In the genomic region with DNA sequence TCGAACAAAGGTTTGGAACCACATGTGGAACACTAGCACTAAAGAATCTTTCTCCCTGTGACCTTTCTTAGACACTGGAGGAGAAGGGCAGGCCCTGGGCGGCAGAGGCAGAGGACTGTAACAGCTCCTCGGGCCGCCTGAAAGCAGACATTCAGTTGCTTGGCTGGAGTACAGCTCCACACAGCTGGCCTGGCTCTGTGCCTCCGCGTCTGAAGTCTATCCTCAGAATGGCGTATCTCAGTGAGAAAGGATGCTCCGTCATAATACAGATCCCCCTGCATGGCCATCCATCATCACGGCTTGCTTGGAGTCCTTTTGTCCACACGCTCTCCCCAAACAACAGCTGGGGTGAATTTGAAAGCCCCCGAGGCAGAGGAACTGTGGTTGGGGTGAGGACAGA, we compare ENCODE assay signal across 11 mouse cellular contexts. TPM values are rescaled to one million over a fixed set of nuclear protein-coding genes. Genes with fewer than 3 reads are reported as not detected.
A peak's percentile ranks its signal among the peaks of the same experiment; 100 is the strongest.
DNase-seq lines count a peak whose midpoint lies in the region; ATAC-seq lines count a peak whose summit lies in the region.
"Had no signal": no experiment of that assay in that cellular context is flagged by ENCODE, and none has a peak within 500 bp of the region (broad histone marks: within the 10 kb centered on the region; RNA-seq: fewer than 3 reads in every experiment).

No protein-coding gene starts in this region.

- 16% methylated on average over 11 of the region's 11 CpGs for WGBS in embryonic facial prominence, embryonic 14.5 days
- WGBS in kidney, embryonic 16.5 days = 43% methylated on average over 11 of the region's 11 CpGs
- WGBS in limb, embryonic 13.5 days = 49% methylated on average over 11 of the region's 11 CpGs

- H3K4me3 ChIP-seq in embryonic facial prominence, embryonic 14.5 days (ENCODE audit: low read depth, low read length) = no peak overlapping the region
- H3K4me3 ChIP-seq in kidney, embryonic 16.5 days (ENCODE audit: low read length) = no peak overlapping the region
- no peak overlapping the region for H3K4me3 ChIP-seq in limb, embryonic 13.5 days

- peaks cover 40% of the 10 kb centered on the region for H3K4me1 ChIP-seq in embryonic facial prominence, embryonic 14.5 days (ENCODE audit: control insufficient read depth, insufficient read depth, low read length)
- H3K4me1 ChIP-seq in kidney, embryonic 16.5 days (ENCODE audit: insufficient read depth, low read length) = peaks cover 20% of the 10 kb centered on the region
- H3K4me1 ChIP-seq in limb, embryonic 13.5 days = peaks cover 47% of the 10 kb centered on the region

- no peaks in the 10 kb centered on the region for H3K36me3 ChIP-seq in embryonic facial prominence, embryonic 14.5 days (ENCODE audit: control insufficient read depth, insufficient read depth, low read length)
- H3K36me3 ChIP-seq in kidney, embryonic 16.5 days (ENCODE audit: insufficient read depth, low read length) = no peaks in the 10 kb centered on the region
- H3K36me3 ChIP-seq in limb, embryonic 13.5 days = 0 out of 2 replicates have a peak, but pooled peaks cover 5% of the 10 kb centered on the region

- 0 out of 2 replicates have a peak overlapping the region, but pooled peaks have one; percentile 5 for H3K4me2 ChIP-seq in embryonic facial prominence, embryonic 14.5 days (ENCODE audit: low read depth, low read length)
- H3K4me2 ChIP-seq in kidney, embryonic 16.5 days (replicated peaks; ENCODE audit: low read depth, low read length) = no peak overlapping the region
- no peak overlapping the region for H3K4me2 ChIP-seq in limb, embryonic 13.5 days (replicated peaks)

- H3K27ac ChIP-seq in embryonic facial prominence, embryonic 14.5 days (replicated peaks; ENCODE audit: low read depth, low read length) = peak overlapping the region; percentile 70; the same call in 1 of the 2 replicates
- no peak overlapping the region for H3K27ac ChIP-seq in kidney, embryonic 16.5 days (ENCODE audit: low read length)
- H3K27ac ChIP-seq in limb, embryonic 13.5 days = no peak overlapping the region; the same call in 1 of the 2 replicates

- H3K27me3 ChIP-seq in embryonic facial prominence, embryonic 14.5 days (replicated peaks; ENCODE audit: control insufficient read depth, insufficient read depth, low read length) = no peaks in the 10 kb centered on the region
- H3K27me3 ChIP-seq in kidney, embryonic 16.5 days (ENCODE audit: insufficient read depth, low read length) = no peaks in the 10 kb centered on the region
- H3K27me3 ChIP-seq in limb, embryonic 13.5 days = no peaks in the 10 kb centered on the region

- H3K9me3 ChIP-seq in embryonic facial prominence, embryonic 14.5 days (ENCODE audit: control insufficient read depth, low read length) = no peaks in the 10 kb centered on the region
- H3K9me3 ChIP-seq in kidney, embryonic 16.5 days (ENCODE audit: low read length) = no peaks in the 10 kb centered on the region
- H3K9me3 ChIP-seq in limb, embryonic 13.5 days = no peaks in the 10 kb centered on the region

- ATAC-seq in embryonic facial prominence, embryonic 14.5 days (ENCODE audit: low read depth) = peak; percentile 81
- ATAC-seq in kidney, embryonic 16.5 days (ENCODE audit: low FRiP score, low TSS enrichment) = peak; percentile 73; the same call in 1 of the 2 replicates
- ATAC-seq in limb, embryonic 13.5 days (ENCODE audit: low FRiP score, low read depth) = peak; percentile 57; the same call in 1 of the 2 replicates
- ATAC-seq in megakaryocyte, adult 5-6 weeks (ENCODE audit: poor library complexity, severe bottlenecking) = no peak

- DNase-seq in cerebellum, adult 18-20 months = peak; percentile 18 to 20
- DNase-seq in cerebellum, adult 9-11 months = no peak
- DNase-seq in embryonic facial prominence, embryonic 14.5 days (ENCODE audit: low spot score) = peak; percentile 91
- peak; percentile 59 to 74 for DNase-seq in heart, adult 9 months (ENCODE audit: low spot score in 2 of 2)
- DNase-seq in ovary, postnatal 10 days (ENCODE audit: low spot score) = peak; percentile 66

- no peak overlapping the region for H3K9ac ChIP-seq in embryonic facial prominence, embryonic 14.5 days (ENCODE audit: low read depth, low read length)
- no peak overlapping the region for H3K9ac ChIP-seq in kidney, embryonic 16.5 days (replicated peaks; ENCODE audit: low read length)
- no peak overlapping the region for H3K9ac ChIP-seq in limb, embryonic 13.5 days

RNA-seq across cellular contexts. Expression of gene Zfp957, which starts 41.0 kb away (rescaled TPM):
- not detected in 2 replicates for polyA plus RNA-seq in embryonic facial prominence, embryonic 14.5 days (2014; fragmentation: Nextera tagmentation; extraction: Ambion mirVana)
- polyA plus RNA-seq in kidney, embryonic 16.5 days (2015; fragmentation: Nextera tagmentation; extraction: Ambion mirVana) = not detected in 2 replicates
- not detected in 2 replicates for polyA plus RNA-seq in limb, embryonic 13.5 days (2015; fragmentation: Nextera tagmentation; extraction: Ambion mirVana)
- not detected in 2 replicates for total RNA-seq in megakaryocyte, adult 5-6 weeks (2015)
- not detected in 2 replicates for total RNA-seq in megakaryocyte, adult 5-6 weeks (2017)
- total RNA-seq: layer of hippocampus, postnatal 25 days had no signal
- polyA plus RNA-seq: C2C12; spleen, adult 2 months had no signal
